Mouse (Mus musculus) CH12.LX (cell line): ENCODE results near the gene Samd4.

Source experiments
- CHD2 ChIP-seq: IDR thresholded peaks from 2 replicates; pipeline ENCODE4 v1.6.1; 2011; ENCODE audit warnings: low read length, improper control_type of control experiment
- CTCF ChIP-seq, 2 experiments: IDR thresholded peaks in 1 of 2; conservative IDR thresholded peaks in 1 of 2; 2 replicates each; pipeline ENCODE4 v1.5.1; 2011 to 2012; ENCODE audit warnings: low read depth in 2 of 2, low read length in 2 of 2, improper control_type of control experiment in 1 of 2, inconsistent platforms in 1 of 2, mild to moderate bottlenecking in 1 of 2, moderate library complexity in 1 of 2
- JUN ChIP-seq: IDR thresholded peaks from 2 replicates; pipeline ENCODE4 v1.6.1; 2011; ENCODE audit warnings: low read depth, mild to moderate bottlenecking, low read length, improper control_type of control experiment, moderate library complexity; ENCODE audit not compliant: insufficient read depth
- POLR2A ChIP-seq: IDR thresholded peaks from 2 replicates; pipeline ENCODE4 v1.6.1; 2011; ENCODE audit warnings: low read depth, mild to moderate bottlenecking, improper control_type of control experiment, low read length
- RAD21 ChIP-seq: IDR thresholded peaks from 2 replicates; pipeline ENCODE4 v1.6.1; 2011; ENCODE audit warnings: low read depth, mild to moderate bottlenecking, low read length, improper control_type of control experiment, moderate library complexity
- RCOR1 ChIP-seq: conservative IDR thresholded peaks from 2 replicates; pipeline ENCODE4 v1.6.1; 2012; ENCODE audit warnings: low read depth, mild to moderate bottlenecking, inconsistent platforms, low read length, improper control_type of control experiment
- USF1 ChIP-seq: IDR thresholded peaks from 2 replicates; pipeline ENCODE4 v1.6.1; 2014; ENCODE audit warnings: low read depth, mild to moderate bottlenecking, inconsistent platforms, low read length, improper control_type of control experiment

DNA sequence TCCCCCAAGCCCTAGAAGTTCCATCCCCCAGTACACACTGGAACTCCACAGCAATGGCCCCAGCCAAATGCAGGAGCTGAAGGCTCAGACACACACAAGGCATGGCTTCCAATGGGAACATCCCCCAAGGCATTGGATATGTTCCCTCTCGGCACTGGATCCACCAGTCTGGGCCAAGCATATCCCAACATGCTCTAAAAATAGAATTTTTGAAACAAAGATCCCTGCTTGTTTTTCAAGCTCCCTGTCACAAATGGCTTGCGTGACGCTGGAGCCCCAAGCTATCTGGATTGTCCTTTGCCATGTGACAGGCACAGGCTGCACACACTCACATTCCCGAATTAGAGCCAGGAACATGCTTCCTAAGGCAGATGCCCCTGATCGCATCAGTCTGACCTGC is 213.7 kb downstream of the Samd4 start:
- TF ChIP-seq POLR2A (no peak), CTCF (conservative IDR thresholded peaks at IDR 0.05 in 1 of 2, IDR thresholded peaks at IDR 0.05 in 1 of 2; ENCODE audit: low read depth in 2 of 2, low read length in 2 of 2) (no peak), RCOR1 (no peak), RAD21 (no peak), USF1 (no peak), JUN (no peak), CHD2 (no peak)
